Mouse (Mus musculus) layer of hippocampus, adult 18-20 months (tissue): ENCODE data around the gene Hspb9. TPM values are rescaled to one million over a fixed set of nuclear protein-coding genes. Genes with fewer than 3 reads are reported as not detected.
A peak's percentile ranks its signal among the peaks of the same experiment; 100 is the strongest.

Experiments
- DNase-seq, 2 experiments: peaks; one replicate each; pipeline ENCODE4 v3.0.0; 2022; ENCODE audit warnings: low spot score in 2 of 2
- total RNA-seq, 2 experiments: library from RNA; stranded (reverse); gene quantifications; 2 replicates each; pipeline ENCODE4 v1.2.3; 2021

Hspb9 gene
- total RNA-seq, 2 experiments from 2014 or later = not detected

DNA sequence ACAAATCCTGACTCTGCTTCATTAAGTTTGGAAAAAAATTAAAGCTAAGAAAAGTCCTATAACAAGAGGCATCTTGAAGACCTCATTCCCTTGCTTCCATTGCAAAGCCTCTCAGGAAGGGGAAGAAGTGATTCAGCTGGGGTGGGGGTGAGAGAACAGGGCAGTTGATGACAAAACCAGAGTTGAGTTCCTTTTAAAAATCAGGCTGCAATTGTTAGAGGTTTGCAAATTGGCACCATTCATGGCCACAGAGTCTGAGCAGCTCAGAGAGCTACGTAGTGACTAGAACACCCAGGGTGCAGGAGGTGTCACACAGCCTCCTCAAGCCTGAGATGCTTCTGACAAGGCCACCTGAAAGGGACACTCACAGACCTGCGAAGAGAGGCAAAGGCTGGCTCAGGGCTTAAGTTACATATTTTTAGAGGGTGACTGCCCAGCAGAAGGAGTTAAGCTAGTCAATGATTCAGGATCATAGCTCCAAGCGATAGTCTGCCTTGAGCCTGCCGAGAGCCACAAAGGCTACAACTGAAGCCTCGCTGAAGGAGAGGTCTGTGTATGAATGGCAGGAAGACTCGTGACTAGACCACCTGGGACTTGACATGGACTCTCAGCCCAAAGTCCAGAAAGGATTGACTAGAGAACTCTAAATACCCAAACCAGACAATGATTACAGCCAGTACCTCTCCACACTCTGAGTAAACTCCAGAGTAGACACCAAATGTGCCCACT lies 17.0 kb downstream of the Hspb9 start:
- no peak for DNase-seq

DNA sequence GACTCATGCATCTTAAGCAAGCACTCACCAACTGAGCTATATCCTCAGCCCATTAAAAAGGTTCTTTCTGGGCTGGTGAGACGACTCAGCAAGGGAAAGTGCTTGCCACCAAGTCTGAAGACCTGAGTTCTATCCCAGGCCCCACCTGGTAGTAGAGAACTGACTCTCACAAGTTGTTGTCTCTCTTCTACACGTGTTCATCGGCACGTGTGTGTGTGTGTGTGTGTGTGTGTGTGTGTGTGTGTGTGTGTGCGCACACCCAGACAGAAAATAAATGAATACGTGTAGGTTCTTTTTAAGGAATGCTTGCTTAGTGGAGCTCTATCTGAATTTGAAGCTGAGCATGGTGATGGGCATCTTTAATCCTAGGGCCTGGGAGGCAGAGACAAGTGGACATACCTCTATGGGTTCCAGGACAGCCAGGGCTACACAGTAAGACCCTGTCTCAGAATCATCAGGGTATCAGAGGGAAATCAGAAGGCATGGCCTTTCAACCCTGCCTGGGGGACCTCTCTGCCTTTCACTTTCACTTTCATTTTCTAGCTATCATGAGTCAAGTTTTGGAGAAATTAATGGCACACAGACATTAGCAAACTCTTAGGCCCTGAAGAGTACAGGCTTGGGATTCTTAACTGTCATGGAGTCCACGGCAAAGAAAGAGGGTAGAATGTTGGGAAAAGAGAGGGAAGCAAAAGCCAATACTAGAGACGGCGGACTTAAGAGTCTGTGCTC lies 21.6 kb downstream of the Hspb9 start:
- no peak for DNase-seq

DNA sequence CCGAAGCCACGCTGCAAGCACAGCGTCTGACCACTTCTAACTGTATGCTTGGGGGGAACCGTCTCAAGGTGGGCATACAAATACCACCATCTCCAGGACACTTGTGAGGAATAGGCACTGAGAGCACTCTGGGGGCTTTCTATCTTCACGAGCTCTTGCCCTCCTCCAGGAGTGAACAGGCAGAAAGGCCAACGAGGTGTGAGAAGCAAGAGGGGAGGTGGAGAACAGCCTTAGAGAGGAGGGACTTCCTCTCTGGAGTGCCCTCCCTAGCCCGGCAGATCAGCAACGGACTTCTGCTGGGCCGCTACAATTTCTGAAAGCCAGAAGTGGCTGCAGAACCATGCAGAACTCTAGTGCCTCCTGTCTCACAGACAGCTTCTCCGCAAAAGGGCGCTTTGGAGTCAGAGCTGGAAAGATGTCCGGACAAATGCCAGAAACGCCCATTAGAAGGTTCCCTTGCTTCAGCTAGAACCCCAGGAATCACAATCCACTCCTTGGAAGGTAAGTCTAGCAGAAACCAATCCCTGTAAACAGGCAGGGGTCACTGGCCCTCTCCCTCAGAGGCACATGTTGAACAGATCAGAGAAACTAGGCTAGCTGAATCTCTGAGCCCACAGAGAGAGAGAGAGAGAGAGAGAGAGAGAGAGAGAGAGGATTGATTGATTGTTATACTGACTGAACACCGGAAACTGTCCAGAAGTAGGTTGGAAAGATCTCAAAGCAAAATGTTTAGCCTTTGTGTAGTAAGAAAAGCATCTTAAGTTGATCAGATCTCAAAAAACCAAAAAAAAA lies 22.5 kb downstream of the Hspb9 start:
- DNase-seq = no peak

DNA sequence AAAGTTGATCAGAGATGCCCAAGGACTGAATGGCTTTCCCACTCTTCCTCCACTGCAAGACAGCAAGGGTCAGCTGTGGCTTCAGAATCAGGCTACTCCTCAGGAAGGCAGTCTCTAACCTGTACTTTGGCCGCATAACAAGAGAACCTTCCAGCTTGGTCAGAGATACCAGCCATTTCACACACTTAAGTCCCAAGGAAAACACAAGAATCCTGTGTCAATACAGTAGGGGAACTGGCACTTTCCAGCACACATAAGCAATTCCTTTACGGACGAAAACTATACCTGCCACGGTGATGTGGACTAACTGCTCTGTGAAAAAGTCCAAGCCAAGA lies 23.1 kb downstream of the Hspb9 start:
- DNase-seq = no peak

DNA sequence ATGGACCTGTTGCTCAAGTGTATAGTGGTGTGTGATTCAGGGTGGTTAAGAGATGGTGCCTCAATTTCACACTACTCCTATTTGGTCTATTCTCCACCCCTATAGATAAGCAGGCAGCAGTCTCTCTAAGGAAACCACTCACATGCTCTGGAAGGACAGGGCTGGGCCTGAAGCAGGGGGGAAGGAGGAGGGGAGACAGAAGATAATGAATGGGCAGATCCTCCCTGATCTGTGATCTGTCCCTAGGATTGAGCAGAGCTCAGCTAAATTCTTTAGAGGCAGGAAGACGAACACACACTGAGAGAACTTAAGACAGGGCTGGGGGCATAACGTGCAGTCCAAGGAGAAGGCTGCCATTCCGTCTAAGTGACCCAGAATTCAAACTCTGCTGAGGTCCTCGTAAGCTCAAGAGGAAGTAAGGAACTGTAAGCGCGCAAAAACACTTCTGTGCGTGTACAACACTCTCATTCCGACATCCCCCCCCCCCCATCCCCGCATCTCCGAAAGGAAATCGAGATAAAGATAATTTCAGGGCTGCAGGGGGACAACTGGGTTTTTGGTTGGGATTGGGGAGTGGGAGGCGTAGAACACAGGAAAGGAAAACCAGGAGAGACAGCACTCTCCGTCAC lies 23.6 kb downstream of the Hspb9 start:
- DNase-seq = no peak

DNA sequence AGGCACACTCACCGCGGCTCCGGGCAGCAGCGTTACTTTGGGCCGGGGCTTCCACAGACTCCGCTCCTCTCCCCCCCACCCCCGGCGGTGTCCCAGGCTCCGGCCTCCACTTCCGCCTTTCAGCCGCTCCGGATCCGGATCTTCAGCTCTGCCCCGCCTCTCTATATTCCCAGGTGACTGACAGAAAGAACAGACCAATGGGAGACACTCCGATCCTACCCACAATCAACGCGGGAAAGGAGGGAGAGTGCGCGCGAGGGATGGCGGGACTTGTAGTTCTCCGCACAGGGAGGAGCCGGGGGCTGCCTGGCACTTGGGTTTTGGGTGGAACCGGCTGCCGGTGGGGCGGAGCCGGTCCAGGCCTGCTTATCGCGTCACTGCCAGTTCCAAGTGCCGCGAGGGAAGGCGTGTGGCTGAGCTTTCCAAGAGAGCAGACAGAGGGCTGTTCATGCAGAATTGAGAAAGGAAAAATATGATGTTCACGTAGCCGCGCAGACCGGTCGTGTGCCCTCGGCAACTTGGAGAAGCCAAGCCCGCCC lies 24.5 kb downstream of the Hspb9 start, which contains the start of gene Rab5c:
Gene Rab5c (minus strand): TSS at position 150 of the 539 bp plus-strand sequence.
- peak; percentile 99 for DNase-seq

DNA sequence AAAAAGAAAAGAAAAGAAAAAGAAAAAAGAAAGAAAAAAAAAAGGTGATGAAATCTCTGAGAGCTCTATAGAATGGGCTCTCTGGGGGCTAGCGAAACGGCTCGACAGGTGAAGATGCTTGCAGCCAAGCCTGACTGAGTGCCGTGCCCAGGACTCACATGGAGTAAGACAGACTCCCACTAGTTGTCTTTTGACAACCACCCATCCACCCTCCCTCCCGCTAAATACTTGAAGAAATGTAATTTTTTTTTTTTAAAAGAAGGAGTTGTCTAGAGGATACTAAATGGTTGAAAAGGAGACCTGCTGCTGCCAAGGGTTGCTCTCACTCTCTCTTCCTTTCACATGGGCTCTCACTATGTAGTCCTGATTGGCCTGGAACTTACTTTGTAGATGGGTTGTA lies 25.1 kb downstream of the Hspb9 start:
- no peak for DNase-seq

DNA sequence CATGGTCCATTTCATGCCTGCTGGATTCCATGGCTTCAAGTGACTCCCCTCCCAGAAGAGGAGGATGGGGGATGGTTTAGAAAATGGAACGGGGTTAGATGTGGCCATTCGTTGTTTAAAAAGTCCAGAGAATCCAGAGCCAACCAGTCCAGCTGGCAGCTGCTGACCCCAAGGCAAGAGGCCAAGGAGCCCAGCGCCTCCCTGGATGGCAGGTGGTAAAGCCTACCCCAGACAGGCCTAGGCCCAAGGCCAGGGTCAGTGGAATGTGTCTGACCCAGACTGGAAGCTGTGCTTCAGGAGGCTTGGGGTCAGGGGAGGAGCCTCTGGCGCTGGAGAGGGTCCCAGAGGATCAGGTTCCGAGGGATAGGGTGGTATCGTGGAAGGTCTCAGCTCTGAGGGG lies 27.7 kb downstream of the Hspb9 start:
- no peak for DNase-seq

DNA sequence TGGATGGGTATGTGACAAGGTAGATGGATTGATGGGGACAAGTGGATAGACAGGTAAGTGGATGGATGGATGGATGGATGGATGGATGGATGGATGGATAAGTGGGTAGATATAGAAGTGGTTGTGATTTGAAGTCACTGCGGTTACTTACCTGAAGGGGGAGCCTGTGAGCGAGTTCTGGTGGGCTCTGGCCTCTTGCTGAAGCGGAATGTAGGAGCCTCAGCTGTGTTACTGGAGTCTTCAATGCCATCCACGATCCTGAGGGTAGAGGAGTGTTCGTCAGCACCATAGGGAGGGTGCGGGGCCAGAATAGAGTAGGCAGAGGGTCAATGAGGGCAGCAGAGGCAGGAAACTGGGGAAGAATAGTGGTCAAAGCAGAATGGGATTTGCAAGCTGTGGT lies 31.4 kb downstream of the Hspb9 start:
- peak in 1 of 2 experiments; percentile 67 for DNase-seq

DNA sequence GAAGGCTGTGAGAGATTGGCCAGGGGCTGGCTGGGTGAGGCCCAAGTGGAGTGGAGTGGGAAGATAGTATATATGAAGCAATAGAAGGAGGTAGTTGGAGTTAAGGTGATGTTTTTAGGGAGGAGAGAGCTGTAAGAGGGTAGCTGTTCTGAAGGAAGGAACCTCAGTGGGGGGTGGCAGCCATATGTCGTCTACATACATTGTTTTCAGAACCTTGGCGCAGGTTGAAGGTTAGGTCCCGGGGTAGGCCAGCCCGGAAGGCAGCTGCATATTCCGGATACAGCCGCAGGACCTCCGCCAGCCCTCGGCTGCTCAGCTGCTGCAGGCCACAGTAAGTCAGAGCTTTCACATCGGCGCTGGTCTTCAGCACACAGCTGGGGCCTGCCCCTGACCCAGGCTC lies 32.9 kb downstream of the Hspb9 start:
- DNase-seq = no peak

DNA sequence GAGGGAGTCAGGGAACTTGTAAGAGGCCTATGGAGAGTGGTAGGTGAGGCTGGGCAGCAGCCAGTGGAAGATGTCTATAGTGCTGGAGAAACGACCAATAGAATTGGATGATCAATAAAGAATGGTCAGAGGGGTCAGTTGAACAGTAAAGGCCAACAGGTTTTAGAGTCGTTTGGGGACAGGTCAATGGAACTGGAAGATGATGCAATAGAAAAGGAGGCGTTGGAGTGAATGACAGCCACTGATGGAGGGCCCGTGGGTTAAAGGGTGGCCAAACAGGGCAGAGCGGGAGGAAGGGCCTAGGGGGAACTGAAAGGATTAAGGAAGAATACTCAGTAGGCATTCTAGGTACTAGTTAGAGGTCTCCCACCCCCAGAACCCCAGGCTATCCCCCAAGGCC lies 33.5 kb downstream of the Hspb9 start:
- DNase-seq = no peak

DNA sequence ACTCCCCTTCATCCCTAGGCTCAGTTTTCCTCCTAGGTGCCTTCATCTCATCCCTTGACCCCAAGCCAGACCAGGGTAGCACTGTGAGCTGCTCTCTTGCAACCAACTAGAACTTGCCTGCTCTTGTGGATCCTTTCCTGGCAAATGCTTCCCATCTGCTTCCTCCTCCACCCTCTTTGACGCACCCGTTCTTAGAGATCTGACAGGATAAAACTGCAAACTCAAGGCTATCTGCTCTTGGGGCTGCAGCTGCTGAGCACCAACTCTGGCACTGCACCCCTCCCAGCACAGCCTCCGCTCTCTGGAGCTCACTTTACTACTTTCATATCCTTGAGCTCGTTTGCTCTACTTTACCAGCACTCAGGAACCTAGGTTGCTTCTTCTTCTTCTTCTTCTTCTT lies 35.0 kb downstream of the Hspb9 start:
- DNase-seq = peak in 1 of 2 experiments; percentile 37

DNA sequence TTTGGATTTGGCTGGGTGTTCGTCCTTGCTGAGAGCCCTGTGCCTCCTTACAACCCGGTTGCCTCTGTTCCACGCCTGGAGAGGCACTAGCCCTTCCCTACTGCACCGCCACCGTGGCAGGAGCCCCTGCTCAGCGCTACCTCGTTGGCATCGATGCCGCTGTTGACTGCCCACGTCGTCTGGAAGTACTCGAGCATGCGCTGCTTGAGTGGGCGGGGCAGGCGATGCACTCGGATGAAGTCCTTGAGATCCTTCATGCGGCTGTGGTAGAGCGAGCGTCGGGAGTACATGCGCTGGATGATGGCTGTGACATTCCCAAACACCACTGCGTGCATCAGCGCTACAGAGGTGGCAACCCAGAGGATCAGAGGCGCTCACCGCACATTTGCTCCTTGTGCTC lies 35.8 kb downstream of the Hspb9 start:
- DNase-seq = peak in 1 of 2 experiments; percentile 27

DNA sequence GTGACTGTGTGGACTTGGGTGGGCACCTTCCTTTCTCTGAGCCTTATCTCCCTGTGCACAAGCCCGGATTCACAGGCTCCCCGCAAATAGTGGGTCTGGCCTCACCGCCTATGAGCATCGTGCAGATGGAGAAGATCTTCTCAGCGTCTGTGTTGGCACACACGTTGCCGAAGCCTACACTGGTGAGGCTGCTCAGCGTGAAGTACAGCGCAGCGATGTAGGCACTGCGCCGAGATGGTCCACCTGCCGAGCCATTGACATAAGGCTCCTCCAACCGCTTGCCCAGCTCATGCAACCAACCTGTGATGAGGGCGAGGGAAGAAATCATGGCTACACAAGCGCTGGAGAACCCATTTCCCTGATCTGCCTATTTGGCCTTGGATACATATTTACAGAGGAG lies 36.5 kb downstream of the Hspb9 start:
- DNase-seq = peak in 1 of 2 experiments; percentile 61

DNA sequence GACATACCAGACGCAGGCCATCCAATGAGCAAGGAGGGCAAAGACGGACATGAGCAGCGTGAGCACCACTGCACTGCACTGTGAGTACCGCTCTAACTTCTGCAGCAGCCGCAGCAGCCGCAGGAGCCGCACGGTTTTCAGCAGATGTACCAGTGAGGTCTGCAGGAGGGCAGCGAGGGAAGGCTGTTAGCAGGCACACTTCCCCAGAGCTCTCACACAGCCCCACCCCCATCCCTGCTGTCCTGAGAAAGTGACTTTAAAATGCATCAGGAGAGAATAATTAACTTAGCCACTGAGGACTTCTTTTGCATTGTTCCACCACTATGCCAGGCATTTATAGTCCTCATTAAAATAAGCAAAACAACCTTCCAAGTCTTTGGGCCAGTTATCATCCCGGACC lies 38.6 kb downstream of the Hspb9 start:
- DNase-seq = no peak

DNA sequence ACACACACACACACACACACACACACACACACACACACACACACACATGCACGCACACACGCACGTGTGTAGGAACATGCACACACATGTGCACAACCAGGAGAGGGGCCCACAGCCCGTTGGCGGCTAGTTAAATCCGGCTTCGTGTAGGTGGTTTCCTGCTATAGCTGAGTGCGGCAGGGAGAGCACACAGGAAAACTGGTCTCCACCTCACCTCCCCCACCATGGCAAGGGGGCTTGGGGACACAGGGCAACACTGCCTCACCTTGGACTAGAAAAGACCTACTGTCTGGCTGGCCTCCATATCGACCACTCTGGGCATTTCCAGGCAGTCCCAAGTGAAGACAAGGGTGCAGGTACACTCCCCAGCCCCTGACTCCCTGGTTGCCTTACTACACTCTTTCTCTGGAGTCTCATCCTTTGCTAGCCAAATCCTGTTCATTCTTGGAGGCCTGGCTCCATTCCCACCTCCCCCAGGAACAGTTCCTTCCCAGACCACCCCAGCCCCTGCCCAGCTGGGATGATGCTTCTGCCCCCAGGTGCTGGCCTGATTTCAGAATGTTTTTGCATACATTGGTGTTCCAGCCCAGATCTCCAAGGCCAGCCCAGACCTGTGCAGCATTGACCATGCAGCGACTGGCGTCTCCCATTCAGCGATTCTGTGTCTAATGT lies 40.5 kb downstream of the Hspb9 start:
- peak in 1 of 2 experiments; percentile 47 for DNase-seq

DNA sequence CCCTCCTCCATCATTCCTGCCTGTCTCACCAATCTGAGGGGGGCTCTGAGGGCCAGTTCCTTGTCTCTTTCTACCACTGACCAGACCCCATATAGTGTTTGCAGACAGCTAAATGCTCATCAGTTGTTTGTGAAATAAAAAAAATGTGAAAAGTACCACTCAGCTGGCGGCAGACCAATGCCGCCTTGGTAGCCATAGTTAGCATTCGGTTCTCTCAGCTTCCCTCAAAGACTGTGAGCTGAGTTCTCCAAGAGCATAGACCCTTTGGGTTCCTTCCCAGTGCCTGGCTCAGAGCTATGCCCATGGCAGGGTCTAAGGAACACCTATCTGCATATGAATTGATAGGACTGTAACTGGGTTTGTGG lies 41.0 kb downstream of the Hspb9 start:
- DNase-seq = no peak

DNA sequence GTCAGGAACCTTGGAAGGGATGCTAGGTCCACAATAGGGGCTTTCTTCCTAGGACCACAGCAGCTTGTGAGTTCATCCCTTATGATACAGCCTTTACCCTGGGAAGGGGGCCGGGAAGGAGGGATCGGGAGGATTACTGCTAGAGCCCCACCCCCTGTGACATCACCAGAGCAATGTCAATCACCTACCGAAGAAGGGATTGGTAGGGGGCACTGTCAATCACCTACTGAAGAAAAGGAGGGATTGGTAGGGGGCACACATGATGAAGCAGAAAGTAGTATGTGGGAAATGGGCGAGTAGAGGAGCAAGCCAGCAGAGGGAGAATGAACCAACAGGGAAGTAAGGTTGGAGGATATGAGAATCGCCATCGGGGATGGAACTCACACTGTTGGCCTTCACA lies 42.8 kb downstream of the Hspb9 start:
- DNase-seq = no peak

DNA sequence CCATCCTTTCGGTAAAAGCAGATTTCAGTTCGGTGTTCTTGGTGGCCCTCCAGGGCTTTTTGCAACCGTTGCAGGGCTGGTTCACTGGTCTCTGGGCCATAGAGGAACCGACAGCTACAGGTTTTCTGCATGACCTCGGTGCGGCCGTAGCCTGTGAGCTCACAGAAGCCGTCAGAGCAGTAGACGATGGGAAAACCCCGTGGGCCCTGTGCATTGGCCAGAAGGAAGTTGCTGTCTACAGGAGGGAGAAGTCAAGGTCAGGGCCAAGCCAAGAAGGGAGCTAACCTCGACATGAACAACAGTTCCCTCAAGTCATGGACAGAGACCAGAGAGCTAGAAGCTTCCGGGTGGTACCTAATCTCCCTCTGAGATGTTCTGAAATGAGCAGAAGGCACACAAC lies 43.9 kb downstream of the Hspb9 start:
- no peak for DNase-seq

DNA sequence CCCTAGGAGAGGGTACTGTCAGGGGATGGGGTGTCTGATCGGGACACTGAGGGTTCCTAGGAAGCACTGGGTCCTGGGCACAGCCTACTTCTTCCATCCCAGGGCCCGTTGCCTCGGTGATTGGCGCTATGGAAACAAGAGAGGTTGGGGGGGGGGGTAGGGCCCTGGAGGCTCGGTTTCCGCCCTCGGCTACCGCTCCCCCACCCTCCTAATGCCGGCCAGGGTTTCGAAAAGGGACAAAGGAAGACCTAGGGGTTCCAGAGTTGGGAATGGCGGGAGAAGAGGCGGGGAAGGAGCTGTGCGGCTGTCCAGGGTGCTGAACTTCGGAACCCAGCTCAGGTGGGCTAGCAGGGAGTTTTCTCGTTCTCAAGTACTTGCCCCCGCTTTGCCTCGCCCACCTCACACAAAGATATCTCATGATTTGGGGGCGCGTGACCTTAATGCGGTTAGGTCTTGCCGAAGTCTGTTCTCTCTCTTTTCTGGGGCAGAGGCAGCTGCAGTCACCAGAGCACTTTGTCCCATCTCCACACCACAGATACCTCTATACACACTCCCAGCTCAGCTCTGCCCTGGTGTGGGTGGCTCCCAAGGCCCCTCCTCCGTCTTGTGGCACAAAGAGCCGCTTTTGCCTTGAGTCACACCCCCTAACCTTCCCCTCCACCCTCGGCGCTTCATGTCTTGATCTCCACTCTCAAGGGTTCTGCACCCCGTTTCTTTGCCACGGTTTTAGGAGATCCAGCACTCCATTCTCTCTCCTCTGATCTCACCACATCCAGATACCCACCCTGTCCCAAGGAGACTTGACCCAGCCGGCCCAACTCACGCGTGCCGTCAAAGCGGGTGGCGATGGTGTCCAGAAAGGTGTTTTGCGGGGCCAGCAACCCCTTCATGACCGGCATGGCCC lies 45.3 kb downstream of the Hspb9 start:
- peak in 1 of 2 experiments; percentile 29 for DNase-seq
